Mouse (Mus musculus): ENCODE data around the gene Hivep2.

The Hivep2 gene

DNA sequence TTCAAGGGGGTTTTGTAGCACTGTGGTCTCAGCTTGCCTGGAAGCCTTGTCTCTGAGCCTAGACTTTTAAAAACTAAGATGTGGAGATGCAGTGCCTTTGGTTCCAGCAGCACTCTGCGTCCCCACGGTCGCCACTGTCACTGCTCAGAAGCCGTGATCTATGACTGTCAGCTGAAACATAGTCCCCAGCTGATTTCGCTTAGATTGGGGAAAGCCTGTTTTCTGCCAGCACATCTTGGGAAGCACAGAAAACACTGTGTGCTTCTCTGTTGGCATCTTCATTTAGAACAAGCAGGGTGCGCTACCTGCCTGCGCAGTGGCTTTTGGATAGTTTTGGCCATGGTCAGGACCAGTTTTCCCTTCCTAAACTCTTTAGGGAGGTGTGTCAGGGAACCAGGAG is 59.1 kb downstream of the Hivep2 start:
- no peak for DNase-seq

DNA sequence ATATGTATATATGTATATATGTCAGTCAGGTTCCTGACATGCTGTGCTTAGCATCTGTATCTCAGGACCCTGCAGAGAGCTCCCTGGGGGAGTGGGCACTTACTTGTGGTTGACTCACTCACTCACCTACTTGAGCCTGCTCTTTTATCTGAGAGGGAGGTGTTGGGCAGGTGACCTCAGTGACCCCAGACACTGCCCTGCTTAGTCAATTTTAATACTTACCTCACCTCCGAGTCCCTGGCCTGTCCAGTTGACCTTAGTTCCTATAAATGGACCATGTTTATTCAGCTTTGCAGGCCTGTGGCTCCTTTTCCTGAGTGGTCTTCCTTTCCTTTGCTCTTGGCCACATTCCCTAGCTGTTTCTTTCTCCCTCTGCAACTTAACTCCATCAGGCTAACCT is 61.9 kb downstream of the Hivep2 start:
- DNase-seq: no peak

DNA sequence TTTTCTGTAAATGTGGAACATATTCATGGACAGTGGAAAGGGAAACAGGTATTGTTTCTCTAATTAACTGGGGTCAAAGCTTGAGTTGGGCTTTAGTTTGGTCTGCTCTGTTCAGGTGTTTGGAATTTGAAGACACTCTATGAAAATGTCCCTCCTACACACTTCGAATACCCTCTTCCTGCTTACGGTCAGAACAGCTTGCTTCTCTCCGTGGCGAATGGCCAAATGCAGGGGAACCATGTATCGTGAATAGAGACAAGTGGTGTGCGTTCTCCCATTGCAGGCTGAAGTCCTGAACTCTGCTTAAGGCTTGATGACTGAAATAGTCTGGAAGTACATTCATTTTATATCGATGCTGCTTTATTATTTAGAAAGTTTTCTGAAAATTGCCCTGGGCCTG is 63.1 kb downstream of the Hivep2 start:
- no peak for DNase-seq

DNA sequence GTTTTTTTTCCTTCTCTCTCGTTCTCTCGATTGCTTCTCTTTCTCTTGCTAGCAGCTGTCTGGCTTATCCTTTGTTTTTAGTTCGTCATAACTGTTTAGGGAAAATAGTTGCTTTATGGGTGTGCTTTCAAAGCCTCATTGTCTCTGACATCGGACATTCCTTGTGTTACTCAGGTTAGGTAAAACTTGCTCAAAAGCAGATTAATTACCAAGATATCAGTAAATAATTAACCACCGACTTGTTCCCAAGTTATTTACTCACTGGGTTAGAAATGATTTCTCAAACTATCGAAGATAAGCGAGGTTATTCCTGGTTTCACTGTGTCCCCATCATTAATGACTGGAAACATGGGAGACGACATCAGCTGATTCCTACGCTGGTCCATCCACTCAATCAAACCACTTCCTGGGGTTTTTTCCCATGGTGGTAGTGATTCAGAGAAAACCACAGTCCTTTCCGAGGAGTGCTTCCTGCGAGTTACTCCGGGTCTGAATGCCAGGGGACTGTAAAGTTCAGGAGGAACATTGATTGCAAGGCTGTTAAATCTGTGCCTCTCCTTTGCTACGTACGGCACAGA is 64.7 kb downstream of the Hivep2 start:
- DNase-seq: no peak

DNA sequence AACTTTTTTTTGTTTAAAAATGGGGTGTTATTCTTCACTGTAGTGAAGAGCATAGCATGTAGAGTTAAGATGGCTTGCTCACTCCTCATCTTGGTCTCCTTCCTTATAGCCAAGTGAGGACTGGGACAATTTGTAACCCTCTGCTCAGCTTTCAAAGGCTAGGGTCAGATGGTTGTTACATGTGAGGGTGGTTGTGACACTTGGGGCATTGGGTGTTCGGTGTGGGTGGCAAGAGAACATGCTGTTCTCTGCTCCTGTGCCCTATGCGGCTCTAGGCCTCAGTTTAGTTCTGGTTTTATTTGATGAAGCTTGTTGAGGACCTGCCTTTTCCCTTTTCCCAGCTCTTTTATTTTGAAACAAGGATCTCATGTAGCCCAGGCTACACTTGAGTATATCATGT is 66.7 kb downstream of the Hivep2 start:
- DNase-seq: no peak

DNA sequence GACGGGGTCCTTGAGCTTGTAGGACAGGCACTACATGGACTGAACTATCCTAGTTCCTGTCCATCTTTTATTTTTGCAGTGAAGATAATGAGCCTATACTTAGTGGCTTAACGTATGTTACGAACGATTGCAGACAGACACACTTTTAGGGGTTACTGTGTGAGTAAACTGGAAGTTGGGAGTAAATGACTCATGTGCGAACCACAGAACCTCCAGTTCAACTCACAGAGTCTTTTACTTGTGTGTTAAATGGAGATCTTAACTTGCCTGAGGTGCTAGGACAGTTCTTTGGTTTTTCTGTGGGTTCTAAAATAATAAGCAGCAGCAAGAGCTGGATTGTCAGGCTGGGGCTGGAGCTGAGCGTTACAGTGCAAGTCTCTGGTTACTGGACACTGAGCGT is 68.2 kb downstream of the Hivep2 start:
- DNase-seq: no peak

DNA sequence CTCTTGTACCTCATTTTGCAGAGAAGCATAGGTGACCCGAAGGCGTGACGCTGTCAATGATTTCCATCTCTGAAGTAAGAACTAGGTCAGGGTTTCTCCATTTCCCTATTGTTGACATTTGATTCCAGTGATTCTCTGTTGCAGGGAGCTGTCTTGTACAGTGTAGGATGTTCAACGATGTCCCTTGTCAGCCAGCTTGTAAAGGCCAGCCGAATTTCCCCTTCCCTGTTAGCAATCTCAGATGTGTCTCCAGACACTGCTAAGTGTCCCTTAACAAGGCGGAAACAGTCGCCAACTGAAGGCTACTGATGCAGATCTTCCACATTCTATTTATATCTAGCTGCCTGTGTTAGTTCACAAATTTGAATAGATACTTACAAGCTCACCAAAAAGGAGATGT is 68.9 kb downstream of the Hivep2 start:
- DNase-seq: no peak

DNA sequence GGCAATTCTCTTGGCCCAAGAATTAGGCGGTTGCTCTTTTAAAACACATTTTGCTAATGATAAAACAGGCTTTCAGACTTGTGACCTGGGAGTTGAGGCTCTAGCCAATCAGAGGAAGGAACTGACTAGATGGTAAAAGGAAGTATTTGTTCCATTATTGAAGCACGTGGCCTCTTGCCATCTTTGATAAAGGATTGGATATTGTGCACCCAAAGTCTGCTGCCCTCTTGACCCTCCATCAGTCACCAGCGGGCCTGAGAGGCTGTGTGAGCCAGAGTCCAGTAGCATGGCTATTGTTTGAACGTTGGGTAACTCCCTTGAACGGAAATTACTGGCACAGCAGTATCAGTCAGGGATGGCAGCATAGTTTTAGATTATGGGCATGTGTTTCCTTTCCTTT is 69.7 kb downstream of the Hivep2 start:
- DNase-seq: no peak

DNA sequence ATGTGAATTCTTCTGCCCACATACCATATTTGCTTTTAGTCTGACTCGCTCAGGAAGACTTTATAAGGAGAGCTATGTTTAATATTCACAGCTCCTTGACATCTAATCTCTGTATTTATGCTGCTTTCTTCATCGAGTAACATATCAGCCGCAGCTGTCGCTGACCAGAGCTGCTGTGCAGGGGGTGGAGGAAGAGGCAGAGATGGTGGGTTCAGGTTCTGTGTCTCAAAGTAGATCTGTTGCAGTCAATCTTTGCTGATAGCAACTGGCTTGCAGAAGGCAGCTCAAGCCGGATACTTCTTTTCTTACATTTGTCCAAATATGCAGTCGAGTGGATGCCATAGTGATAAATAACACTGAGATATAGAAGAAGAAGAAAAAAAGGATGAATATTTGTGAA is 70.6 kb downstream of the Hivep2 start:
- no peak for DNase-seq

DNA sequence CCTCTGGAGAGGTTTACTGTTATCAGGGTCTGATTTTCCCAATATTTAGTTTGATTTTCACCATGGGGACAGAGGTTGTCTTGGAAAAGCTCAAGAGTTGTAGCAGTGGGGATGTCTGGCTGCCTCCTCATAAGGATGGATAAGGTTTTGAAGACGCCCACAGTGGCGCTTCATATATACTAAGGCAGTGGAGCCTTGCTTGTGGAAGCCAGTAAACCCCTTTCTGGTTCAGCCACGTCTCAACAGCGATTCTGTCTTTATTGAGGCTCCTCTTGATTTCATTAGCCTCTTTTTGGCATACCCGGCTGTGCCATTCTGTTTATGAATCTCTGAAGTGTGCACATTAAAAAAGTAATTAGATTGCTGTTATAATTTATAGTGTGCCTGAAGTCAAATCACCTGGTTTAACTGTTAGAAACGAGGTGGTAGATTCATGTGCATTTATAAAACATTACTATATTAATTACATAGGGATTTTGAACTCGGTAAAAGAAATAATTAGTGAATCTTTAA is 72.2 kb downstream of the Hivep2 start:
- DNase-seq: no peak

DNA sequence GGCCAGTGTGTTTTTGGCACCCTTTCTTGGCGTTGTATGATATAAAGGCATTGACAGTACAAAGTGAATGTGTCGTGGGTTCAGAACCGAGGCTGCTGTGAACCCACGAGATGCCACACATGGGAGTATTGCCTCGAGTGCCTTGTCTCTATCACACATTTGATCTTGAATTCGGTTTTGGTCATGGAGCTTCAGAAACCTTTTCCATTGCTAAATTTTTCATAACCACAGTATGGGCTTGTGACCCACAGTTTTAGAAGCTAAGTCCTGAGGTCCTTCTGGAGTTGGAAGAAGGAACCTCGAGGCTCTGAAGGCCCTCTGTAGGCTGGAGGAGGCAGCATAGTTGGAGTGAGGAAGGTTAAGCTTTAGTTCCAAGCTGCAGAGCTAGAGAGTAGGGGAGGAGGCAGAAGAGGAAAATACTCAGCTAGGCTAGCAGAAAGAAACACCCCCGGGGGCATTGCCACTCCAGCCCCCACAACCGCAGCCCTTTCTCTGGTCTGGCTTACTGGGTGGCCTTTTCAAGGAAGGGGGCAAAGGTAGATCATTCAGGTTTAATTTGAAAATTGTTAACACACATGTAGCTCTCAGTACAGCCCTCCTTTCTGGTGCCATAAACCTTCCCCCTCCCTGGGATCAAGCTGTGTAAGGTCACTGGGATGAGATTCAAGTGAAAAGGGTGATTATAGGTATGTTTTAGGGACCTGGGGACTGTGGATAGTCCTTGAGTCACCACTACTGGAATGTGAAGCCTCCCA is 75.0 kb downstream of the Hivep2 start:
- DNase-seq: no peak

DNA sequence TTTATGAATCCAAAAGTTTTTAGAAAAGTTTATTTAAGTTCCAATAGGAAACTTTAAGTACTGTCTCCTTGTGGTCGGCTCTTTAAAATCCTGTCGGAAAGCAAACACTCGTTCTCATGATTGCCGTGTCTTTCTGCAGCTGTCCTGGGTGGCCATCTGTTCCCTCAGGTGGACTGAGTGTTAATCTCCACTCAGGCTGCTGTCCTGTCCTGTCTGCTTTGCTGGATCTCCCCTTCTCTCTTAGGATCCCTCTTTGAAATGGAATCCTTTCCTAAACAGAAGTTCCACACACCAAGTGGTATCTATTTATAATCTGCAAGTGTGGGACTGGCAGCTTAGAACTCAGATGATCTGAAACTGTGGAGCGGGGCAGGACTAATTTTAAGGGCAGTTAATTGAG is 75.7 kb downstream of the Hivep2 start:
- no peak for DNase-seq

DNA sequence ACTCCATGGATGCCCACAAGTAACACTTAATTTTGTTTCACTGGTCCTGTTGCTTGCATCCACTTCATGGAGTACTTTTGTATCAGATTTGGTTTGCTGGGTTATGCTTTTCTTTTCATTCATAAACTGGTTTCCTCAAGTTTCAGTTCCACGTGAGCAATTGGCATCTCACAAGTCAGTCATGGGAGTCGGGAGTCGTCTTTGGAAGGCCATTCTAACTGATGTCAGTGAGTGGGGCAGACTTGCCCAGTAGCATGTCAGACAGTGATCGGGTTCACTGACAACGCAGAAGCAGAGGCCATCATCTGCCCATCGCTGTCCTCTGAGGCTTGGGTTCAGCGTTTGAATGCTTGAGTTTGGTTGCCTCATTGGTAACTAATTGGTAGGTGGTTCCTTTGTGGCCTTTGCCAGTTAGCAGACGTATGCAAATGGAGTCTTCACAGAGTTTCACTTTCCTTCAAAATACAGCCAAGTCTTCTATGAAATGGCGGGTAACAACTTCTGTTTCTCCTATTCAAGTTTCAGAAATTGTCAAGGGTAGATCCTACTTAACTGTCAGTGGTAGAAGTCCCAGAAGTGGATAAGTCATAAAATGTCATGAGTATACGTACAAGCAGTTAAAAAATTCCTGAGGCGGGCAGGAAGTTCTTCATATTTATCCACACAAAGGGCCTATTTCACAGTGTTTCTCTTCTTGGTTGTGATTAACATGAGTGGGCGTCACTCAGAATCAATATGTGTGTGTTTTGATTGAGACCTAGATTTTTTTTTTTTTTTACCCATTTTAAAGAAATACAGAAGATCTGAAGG is 76.9 kb downstream of the Hivep2 start:
- DNase-seq: no peak

DNA sequence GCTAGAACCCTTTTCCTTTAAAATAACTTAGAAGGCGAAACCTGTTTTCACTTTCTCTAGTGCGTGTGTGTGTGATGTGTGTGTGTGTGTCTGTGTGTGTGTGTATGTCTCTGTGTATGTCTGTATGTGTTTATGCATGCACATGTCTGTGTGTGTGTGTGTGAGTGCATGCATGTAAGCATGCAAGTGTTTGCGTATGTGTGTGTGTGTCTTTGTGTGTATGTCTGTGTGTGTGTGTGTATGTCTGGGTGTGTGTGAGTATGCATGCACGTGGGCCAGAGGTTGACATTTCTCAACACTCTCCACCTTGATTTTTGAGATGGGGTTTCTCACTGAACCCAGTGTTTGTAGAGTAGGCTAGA is 77.5 kb downstream of the Hivep2 start:
- no peak for DNase-seq

DNA sequence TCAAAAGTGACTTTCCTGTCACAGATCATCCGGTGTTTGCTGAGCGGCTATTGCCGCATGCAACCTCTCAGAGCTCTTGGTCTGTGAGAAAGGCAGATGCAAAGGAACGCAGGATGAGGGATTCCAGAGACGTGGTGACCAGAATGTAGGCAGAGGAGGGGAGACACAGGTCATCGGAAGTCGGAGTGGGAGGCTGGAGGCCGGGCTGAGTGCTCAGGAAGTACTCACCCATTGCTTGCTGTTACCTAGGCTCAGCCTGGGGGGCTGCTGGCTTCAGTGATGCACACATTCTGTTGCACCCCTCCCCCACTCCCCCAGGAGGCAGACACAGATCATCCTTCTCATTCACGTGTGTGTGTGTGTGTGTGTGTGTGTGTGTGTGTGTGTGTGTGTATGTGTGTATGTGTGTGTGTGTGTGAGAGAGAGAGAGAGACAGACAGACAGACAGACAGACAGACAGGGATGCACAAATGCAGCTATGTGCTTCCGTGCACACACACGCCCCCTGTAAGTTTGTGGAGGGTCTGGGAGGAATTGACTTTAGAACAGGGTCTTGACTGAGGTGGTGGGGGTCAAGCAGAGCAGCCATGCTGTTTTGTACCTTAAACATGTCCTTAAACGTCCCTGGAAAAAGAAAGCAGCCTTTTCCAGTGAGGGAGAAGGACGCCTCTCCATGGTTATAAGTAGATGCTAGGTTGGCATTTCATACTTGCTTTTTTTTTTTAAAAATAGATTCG is 78.3 kb downstream of the Hivep2 start:
- no peak for DNase-seq

DNA sequence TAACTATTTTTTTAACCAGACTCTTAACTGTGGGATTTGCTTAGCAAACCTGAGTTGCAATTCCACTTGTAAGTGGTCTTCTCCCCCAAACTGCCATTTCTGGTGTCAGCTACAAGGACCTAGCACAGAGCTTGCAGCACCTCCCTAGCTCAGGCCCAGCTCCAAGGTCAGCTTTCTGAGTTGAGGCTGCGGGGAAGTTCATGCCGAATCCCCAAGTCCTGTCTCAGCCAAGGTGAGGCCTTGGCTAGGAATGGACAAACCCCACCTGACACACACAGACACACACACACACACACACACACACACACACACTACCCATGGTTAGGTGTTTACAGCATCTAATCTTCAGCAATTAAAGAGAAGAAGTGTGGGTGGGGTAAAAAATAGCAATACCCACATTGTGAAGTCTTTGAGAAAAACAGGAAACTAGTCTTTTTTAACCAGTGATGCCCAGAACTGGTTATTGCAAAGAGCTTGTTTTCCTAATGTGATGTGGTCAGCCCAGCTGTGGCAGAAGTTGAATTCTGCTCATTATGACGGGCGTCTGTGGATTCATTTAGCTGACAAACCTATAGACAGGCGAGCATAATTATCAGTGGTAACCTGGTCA is 79.0 kb downstream of the Hivep2 start:
- no peak for DNase-seq

DNA sequence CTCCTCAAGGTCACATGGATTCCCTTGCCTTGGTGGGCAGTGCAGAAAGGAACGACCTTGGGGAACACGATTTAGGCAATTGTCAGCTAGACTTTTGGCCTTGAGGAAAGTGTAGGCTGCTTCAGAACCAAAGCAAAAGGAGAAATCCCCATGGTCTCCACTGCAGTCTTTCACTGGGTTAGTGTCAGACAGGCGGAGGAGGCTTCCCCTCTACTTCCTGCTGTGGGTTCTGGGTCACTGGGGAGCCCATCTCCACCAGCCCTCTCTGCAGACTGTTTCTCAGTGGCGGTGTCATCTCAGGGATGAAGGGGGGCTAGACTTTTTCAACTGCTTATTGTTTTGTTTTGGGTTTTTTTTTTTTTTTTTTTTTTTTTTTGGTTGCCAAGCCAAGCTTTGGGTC is 79.9 kb downstream of the Hivep2 start:
- DNase-seq: no peak

DNA sequence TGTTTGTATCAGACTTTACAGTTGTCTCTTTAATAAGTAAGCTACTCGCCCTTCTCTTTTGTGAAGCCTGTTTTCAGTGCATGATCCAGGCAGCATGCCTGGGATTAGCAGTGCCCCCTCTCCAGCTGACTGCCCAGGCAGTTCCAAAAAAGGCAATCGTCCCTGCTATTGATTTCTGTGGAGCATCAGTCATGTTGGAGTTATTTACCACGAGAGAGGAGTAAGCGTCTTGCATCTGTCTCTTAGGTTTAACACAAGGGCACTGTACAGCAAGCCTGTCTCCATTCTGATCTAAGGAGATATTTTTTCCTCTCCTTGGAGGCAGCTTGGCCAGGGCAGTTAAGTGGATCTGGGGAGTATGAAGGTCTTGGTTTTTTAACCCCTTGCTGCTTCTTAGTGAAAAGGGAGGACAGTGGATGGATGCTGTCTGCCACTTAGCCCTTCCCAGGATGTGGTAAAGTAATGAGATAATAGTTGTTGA is 80.3 kb downstream of the Hivep2 start:
- DNase-seq: no peak

DNA sequence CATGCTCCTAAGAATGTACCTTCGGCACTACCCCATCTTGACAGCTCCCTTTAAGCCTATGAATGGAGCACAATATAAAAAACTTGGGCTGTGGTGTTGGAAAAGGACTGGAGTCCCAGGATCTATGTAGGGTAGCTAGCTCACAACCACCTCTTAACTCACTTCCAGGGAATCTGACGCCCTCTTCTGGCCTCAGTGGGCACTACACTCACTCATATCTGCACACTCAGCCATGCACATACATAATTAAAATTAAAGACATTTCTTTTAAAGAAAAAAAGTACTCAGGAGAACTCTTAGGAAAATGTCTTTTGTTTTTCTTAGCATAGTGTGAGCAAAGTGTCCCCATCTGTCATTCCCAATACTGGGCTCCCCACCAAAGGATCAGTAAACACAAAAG is 81.1 kb downstream of the Hivep2 start:
- DNase-seq: no peak

DNA sequence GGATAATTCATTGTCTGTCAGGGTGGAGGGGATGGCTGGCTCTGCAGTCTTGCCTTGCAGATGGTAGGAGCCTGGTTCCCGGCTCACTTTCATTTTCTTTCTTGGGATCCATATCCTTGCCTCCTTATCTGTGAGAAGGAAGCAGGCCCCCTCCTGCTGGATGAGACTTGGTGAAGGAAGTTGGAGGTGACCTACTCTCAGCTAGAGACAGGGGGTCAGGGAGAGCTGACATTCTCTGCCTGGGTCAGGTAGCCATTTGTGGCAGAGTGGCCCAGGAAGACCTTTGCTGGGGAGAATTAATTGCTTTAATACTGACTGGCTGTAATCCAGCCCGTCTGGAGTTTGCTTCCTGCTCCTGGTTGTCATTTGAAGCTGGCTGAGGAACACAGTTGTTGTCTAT is 81.8 kb downstream of the Hivep2 start:
- DNase-seq: no peak

DNA sequence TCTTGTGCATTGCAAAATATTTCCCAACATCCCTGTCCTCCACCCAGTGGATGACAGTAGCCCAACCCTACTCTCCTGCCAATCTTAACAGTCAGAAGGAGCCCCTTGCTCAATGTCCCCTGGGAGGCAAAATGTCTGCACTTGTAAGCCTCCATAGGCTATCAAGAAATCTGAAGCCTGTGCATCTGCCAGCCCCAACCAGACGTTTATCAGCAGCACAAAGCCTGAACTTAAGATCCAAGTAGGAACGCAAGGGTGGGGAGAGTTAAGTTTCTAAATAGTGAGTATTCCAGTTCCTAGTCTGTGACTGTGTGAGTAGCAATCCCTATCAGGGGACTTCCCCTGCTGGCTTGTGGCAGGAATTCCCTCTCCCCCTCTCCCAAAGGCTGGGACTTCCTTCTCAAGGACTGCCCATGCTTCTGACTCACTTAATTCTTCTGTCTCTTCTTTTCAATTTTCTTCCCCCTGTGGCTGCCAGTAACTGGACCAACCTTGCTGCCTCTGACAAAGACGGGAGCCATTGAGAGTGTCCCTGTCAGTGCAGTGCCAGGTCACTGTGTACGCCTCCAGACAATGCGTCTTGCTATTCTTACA is 82.5 kb downstream of the Hivep2 start:
- no peak for DNase-seq

DNA sequence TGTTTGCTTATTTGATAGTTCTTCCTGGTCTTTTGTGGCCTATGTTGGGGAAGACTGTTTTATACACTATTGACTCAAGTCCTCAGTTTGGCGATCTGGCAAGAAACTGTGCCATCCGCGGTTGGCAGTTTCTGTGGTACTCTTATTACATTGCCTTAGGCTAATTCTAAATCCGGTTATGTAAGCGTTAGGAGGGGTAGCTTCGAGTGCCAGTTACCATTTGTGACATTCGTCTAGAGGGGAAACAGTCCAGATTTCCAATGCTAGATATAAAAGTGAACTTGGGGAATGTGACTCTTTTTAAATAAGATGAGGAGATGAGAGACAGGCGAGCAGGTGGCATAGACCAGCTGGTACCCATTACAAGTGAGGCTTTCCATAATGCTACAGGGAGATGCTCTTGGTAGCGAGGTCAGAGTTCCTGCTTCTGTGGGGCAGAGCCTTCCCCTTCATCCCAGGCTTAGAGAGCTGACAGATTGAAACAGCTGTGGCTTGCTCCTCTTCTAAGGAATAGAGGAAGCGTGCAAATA is 83.1 kb downstream of the Hivep2 start:
- no peak for DNase-seq
